Mouse (Mus musculus) embryonic facial prominence, embryonic 12.5 days (tissue): ENCODE measurements around the gene Tubg1. TPM values are rescaled to one million over a fixed set of nuclear protein-coding genes. Genes with fewer than 3 reads are reported as not detected.
"Not testable (repeated sequence)": the region's sequence is repeated elsewhere in the genome, so short reads cannot be mapped to it uniquely, and the experiment has no call there.

ENCODE experiments used
- ATAC-seq: fragments of 200-750 bp; cut with Nextera tagmentation; 2 replicates; pipeline ENCODE4 v1.8.0; 2017; ENCODE audit not compliant: insufficient number of reproducible peaks, insufficient read depth, low FRiP score, low TSS enrichment
- H3K27ac ChIP-seq: fragments of 300-500 bp; sonication (generic); 2 replicates; pipeline ENCODE4 v1.5.1; 2016; ENCODE audit warnings: mild to moderate bottlenecking
- H3K27me3 ChIP-seq: fragments of 300-500 bp; sonication (generic); 2 replicates; pipeline ENCODE4 v1.6.1; 2016; ENCODE audit warnings: mild to moderate bottlenecking, moderate library complexity
- H3K36me3 ChIP-seq: fragments of 300-500 bp; sonication (generic); 2 replicates; pipeline ENCODE4 v1.6.1; 2016; ENCODE audit warnings: mild to moderate bottlenecking
- H3K4me1 ChIP-seq: fragments of 300-500 bp; sonication (generic); 2 replicates; pipeline ENCODE4 v1.6.1; 2016
- H3K4me2 ChIP-seq: fragments of 300-500 bp; sonication (generic); replicated peaks from 2 replicates; pipeline ENCODE4 v1.6.1; 2016; ENCODE audit warnings: mild to moderate bottlenecking, moderate library complexity
- H3K4me3 ChIP-seq: fragments of 300-500 bp; sonication (generic); 2 replicates; pipeline ENCODE4 v1.5.1; 2016; ENCODE audit warnings: mild to moderate bottlenecking
- H3K9ac ChIP-seq: fragments of 300-500 bp; sonication (generic); 2 replicates; pipeline ENCODE4 v1.6.1; 2016; ENCODE audit warnings: mild to moderate bottlenecking, moderate library complexity
- H3K9me3 ChIP-seq: fragments of 300-500 bp; sonication (generic); 2 replicates; pipeline ENCODE4 v1.6.1; 2016; ENCODE audit warnings: mild to moderate bottlenecking, moderate library complexity
- WGBS: fragments of 180-500 bp; shearing (Covaris S2); methylation state at CpG from one replicate; pipeline ENCODE4 v1.1.7; 2016; 5-methylcytosine and 5-hydroxymethylcytosine counted together
- polyA plus RNA-seq: library from polyadenylated mRNA; unstranded; fragments of >200 nt; fragmentation: Nextera tagmentation; extraction: Ambion mirVana; gene quantifications from 2 replicates; pipeline ENCODE4 v1.2.1, GENCODE M21; 2016

Gene Tubg1
- polyA plus RNA-seq, 1 experiment from 2014 or later, result 81.7 TPM

GRCm38 (mm10) chr11:101143338-101144225, 23.8 kb downstream of the Tubg1 start:
- H3K36me3 ChIP-seq, result no peaks in the 10 kb centered on the region
- ATAC-seq, result no peak
- H3K4me2 ChIP-seq, result peak overlapping the region; percentile 48
- peaks cover 8% of the 10 kb centered on the region for H3K27me3 ChIP-seq
- no peak overlapping the region for H3K27ac ChIP-seq
- H3K9me3 ChIP-seq, result no peaks in the 10 kb centered on the region
- H3K4me1 ChIP-seq, result peaks cover 25% of the 10 kb centered on the region
- WGBS, result 21% methylated on average over 19 of the region's 19 CpGs
- H3K9ac ChIP-seq, result no peak overlapping the region
- H3K4me3 ChIP-seq, result peak overlapping the region; percentile 26

- no peak overlapping the region for H3K27ac ChIP-seq
- no peak overlapping the region for H3K4me2 ChIP-seq
These were observed 26.6 kb downstream of the Tubg1 start for GRCm38 (mm10) chr11:101146377-101146776.

GRCm38 (mm10) chr11:101148751-101149150, 29.0 kb downstream of the Tubg1 start:
- no peaks in the 10 kb centered on the region for H3K9me3 ChIP-seq
- H3K9ac ChIP-seq, result no peak overlapping the region
- no peak overlapping the region for H3K4me3 ChIP-seq
- no peak overlapping the region for H3K4me2 ChIP-seq
- 59% methylated on average over 10 of the region's 10 CpGs for WGBS
- peak overlapping the region; percentile 86 for H3K27ac ChIP-seq
- no peaks in the 10 kb centered on the region for H3K36me3 ChIP-seq
- peaks cover 28% of the 10 kb centered on the region for H3K4me1 ChIP-seq
- no peaks in the 10 kb centered on the region for H3K27me3 ChIP-seq
- ATAC-seq, result no peak

More at GRCm38 (mm10) chr11:101146377-101146776, 26.6 kb downstream of the Tubg1 start:
- Histone ChIP-seq H3K9me3 (no peaks in the 10 kb centered on the region), H3K4me1 (peaks cover 32% of the 10 kb centered on the region), H3K27me3 (no peaks in the 10 kb centered on the region), H3K36me3 (no peaks in the 10 kb centered on the region), H3K9ac (no peak overlapping the region), H3K4me3 (no peak overlapping the region)
- WGBS, result 21% methylated on average over 10 of the region's 10 CpGs
- ATAC-seq, result no peak

GRCm38 (mm10) chr11:101149178-101150105, 29.7 kb downstream of the Tubg1 start:
- Histone ChIP-seq H3K27ac (peak overlapping the region; percentile 86), H3K27me3 (no peaks in the 10 kb centered on the region), H3K36me3 (no peaks in the 10 kb centered on the region), H3K4me3 (no peak overlapping the region), H3K9ac (no peak overlapping the region), H3K4me2 (no peak overlapping the region), H3K9me3 (no peaks in the 10 kb centered on the region), H3K4me1 (peaks cover 25% of the 10 kb centered on the region)
- ATAC-seq, result peak; percentile 64; the same call in 1 of the 2 replicates
- WGBS, result 29% methylated on average over 9 of the region's 9 CpGs

- no peak for ATAC-seq
- no peak overlapping the region for H3K27ac ChIP-seq
- H3K9ac ChIP-seq, result no peak overlapping the region
- no peaks in the 10 kb centered on the region for H3K36me3 ChIP-seq
- no peaks in the 10 kb centered on the region for H3K9me3 ChIP-seq
- no peak overlapping the region for H3K4me2 ChIP-seq
- peaks cover 32% of the 10 kb centered on the region for H3K4me1 ChIP-seq
- 57% methylated on average over 2 of the region's 2 CpGs for WGBS
- no peaks in the 10 kb centered on the region for H3K27me3 ChIP-seq
- H3K4me3 ChIP-seq, result no peak overlapping the region
These were observed 31.3 kb downstream of the Tubg1 start for GRCm38 (mm10) chr11:101151063-101151462.

GRCm38 (mm10) chr11:101152825-101153224, 33.1 kb downstream of the Tubg1 start:
- no peak for ATAC-seq
- no peaks in the 10 kb centered on the region for H3K9me3 ChIP-seq
- no peak overlapping the region for H3K4me3 ChIP-seq
- peaks cover 34% of the 10 kb centered on the region for H3K4me1 ChIP-seq
- 80% methylated on average over 1 of the region's 1 CpGs for WGBS
- no peak overlapping the region for H3K27ac ChIP-seq
- no peaks in the 10 kb centered on the region; the same call in 1 of the 2 replicates for H3K27me3 ChIP-seq
- no peaks in the 10 kb centered on the region for H3K36me3 ChIP-seq
- no peak overlapping the region for H3K4me2 ChIP-seq
- no peak overlapping the region for H3K9ac ChIP-seq

GRCm38 (mm10) chr11:101154648-101155047, 34.9 kb downstream of the Tubg1 start:
- no peaks in the 10 kb centered on the region for H3K9me3 ChIP-seq
- no peak overlapping the region for H3K4me3 ChIP-seq
- no peaks in the 10 kb centered on the region; the same call in 1 of the 2 replicates for H3K27me3 ChIP-seq
- no peaks in the 10 kb centered on the region for H3K36me3 ChIP-seq
- H3K27ac ChIP-seq, result no peak overlapping the region
- H3K4me1 ChIP-seq, result peaks cover 16% of the 10 kb centered on the region
- no peak overlapping the region for H3K4me2 ChIP-seq
- H3K9ac ChIP-seq, result no peak overlapping the region
- ATAC-seq, result no peak

GRCm38 (mm10) chr11:101155151-101155550, 35.4 kb downstream of the Tubg1 start:
- Histone ChIP-seq H3K4me2 (peak overlapping the region; percentile 59; the same call in 1 of the 2 replicates), H3K36me3 (no peaks in the 10 kb centered on the region), H3K27ac (no peak overlapping the region), H3K9ac (no peak overlapping the region), H3K4me1 (peaks cover 13% of the 10 kb centered on the region; the same call in 1 of the 2 replicates), H3K4me3 (no peak overlapping the region), H3K27me3 (no peaks in the 10 kb centered on the region; the same call in 1 of the 2 replicates), H3K9me3 (no peaks in the 10 kb centered on the region)
- WGBS, result 69% methylated on average over 6 of the region's 6 CpGs
- no peak for ATAC-seq

GRCm38 (mm10) chr11:101155728-101156371, 36.1 kb downstream of the Tubg1 start, which contains the start of gene Tubg2:
TSS of gene Tubg2 (plus strand) at chr11:101155907.
- H3K4me1 ChIP-seq, result peaks cover 13% of the 10 kb centered on the region; the same call in 1 of the 2 replicates
- no peaks in the 10 kb centered on the region for H3K36me3 ChIP-seq
- no peaks in the 10 kb centered on the region; the same call in 1 of the 2 replicates for H3K27me3 ChIP-seq
- H3K9ac ChIP-seq, result peak within 1 kb of the TSS; percentile 52
- H3K9me3 ChIP-seq, result no peaks in the 10 kb centered on the region
- peak; percentile 67 for ATAC-seq
- peak within 1 kb of the TSS; percentile 59 for H3K4me2 ChIP-seq
- peak within 1 kb of the TSS; percentile 68; the same call in 1 of the 2 replicates for H3K27ac ChIP-seq
- peak within 1 kb of the TSS; percentile 37 for H3K4me3 ChIP-seq
- 2% methylated on average over 34 of the region's 36 CpGs for WGBS

GRCm38 (mm10) chr11:101160151-101160550, 40.4 kb downstream of the Tubg1 start:
- ATAC-seq, H3K27ac ChIP-seq, H3K9ac ChIP-seq, H3K9me3 ChIP-seq, H3K4me2 ChIP-seq, H3K4me3 ChIP-seq: not testable (repeated sequence)
- peaks cover 40% of the 10 kb centered on the region for H3K27me3 ChIP-seq
- H3K36me3 ChIP-seq, result 0 out of 2 replicates have a peak, but pooled peaks cover 14% of the 10 kb centered on the region
- H3K4me1 ChIP-seq, result peaks cover 25% of the 10 kb centered on the region
- WGBS, result 78% methylated on average over 10 of the region's 10 CpGs

- 0 out of 2 replicates have a peak, but pooled peaks cover 14% of the 10 kb centered on the region for H3K36me3 ChIP-seq
- not testable (repeated sequence) for H3K27ac ChIP-seq, H3K4me3 ChIP-seq, H3K9ac ChIP-seq, H3K9me3 ChIP-seq, H3K4me2 ChIP-seq, ATAC-seq
- WGBS, result 83% methylated on average over 8 of the region's 8 CpGs
- peaks cover 49% of the 10 kb centered on the region for H3K27me3 ChIP-seq
- H3K4me1 ChIP-seq, result peaks cover 22% of the 10 kb centered on the region
These were observed 41.3 kb downstream of the Tubg1 start for GRCm38 (mm10) chr11:101160981-101161505.
